Mouse (Mus musculus): Measurements from ENCODE around the gene Cep128. TPM values are rescaled to one million over a fixed set of nuclear protein-coding genes. Genes with fewer than 3 reads are reported as not detected.

Cep128 gene
- polyA plus RNA-seq, 1 experiment from 2014 or later: 12.6 TPM

GRCm38 (mm10) chr12:91149152-91149551 is 235.1 kb downstream of the Cep128 start:
- H3K9ac ChIP-seq: no peak overlapping the region
- WGBS: 73% methylated on average over 3 of the region's 3 CpGs

GRCm38 (mm10) chr12:91134740-91135517 is 249.3 kb downstream of the Cep128 start:
- Histone ChIP-seq H3K4me3 (ENCODE audit: low read depth, low read length) (no peak overlapping the region), H3K4me1 (ENCODE audit: insufficient read depth) (no peaks in the 10 kb centered on the region), H3K4me2 (no peak overlapping the region), H3K27me3 (ENCODE audit: insufficient read depth, low read length) (no peaks in the 10 kb centered on the region), H3K9ac (no peak overlapping the region), H3K36me3 (ENCODE audit: insufficient read depth) (no peaks in the 10 kb centered on the region), H3K9me3 (ENCODE audit: low read depth, low read length) (no peaks in the 10 kb centered on the region), H3K27ac (ENCODE audit: low read depth) (no peak overlapping the region)
- WGBS: 80% methylated on average over 8 of the region's 8 CpGs
- TF ChIP-seq CTCF (IDR thresholded peaks at IDR 0.05; ENCODE audit: low read depth): no peak
- ATAC-seq (ENCODE audit: insufficient read depth) (no peak), DNase-seq (peak; percentile 22)

More at GRCm38 (mm10) chr12:91149152-91149551, 235.1 kb downstream of the Cep128 start:
- Histone ChIP-seq H3K36me3 (ENCODE audit: insufficient read depth) (no peaks in the 10 kb centered on the region), H3K4me3 (ENCODE audit: low read depth, low read length) (no peak overlapping the region), H3K27me3 (ENCODE audit: insufficient read depth, low read length) (no peaks in the 10 kb centered on the region), H3K27ac (ENCODE audit: low read depth) (no peak overlapping the region), H3K9me3 (ENCODE audit: low read depth, low read length) (no peaks in the 10 kb centered on the region), H3K4me2 (no peak overlapping the region), H3K4me1 (ENCODE audit: insufficient read depth) (no peaks in the 10 kb centered on the region)
- TF ChIP-seq CTCF (IDR thresholded peaks at IDR 0.05; ENCODE audit: low read depth): no peak
- DNase-seq (peak; percentile 17), ATAC-seq (ENCODE audit: insufficient read depth) (no peak)

- Histone ChIP-seq H3K9ac (no peak overlapping the region), H3K4me3 (ENCODE audit: low read depth, low read length) (no peak overlapping the region), H3K4me2 (no peak overlapping the region), H3K9me3 (ENCODE audit: low read depth, low read length) (no peaks in the 10 kb centered on the region), H3K27me3 (ENCODE audit: insufficient read depth, low read length) (no peaks in the 10 kb centered on the region), H3K4me1 (ENCODE audit: insufficient read depth) (no peaks in the 10 kb centered on the region), H3K27ac (ENCODE audit: low read depth) (no peak overlapping the region), H3K36me3 (ENCODE audit: insufficient read depth) (no peaks in the 10 kb centered on the region)
- no peak for TF ChIP-seq CTCF (IDR thresholded peaks at IDR 0.05; ENCODE audit: low read depth)
- WGBS: 75% methylated on average over 3 of the region's 3 CpGs
- ATAC-seq (ENCODE audit: insufficient read depth) (no peak), DNase-seq (no peak)
Measured at GRCm38 (mm10) chr12:91115054-91115453, 269.2 kb downstream of the Cep128 start.

GRCm38 (mm10) chr12:91103316-91103715 is 280.9 kb downstream of the Cep128 start:
- 84% methylated on average over 4 of the region's 4 CpGs for WGBS
- H3K4me2 ChIP-seq: no peak overlapping the region
- TF ChIP-seq CTCF (IDR thresholded peaks at IDR 0.05; ENCODE audit: low read depth): no peak
- H3K4me1 ChIP-seq (ENCODE audit: insufficient read depth): no peaks in the 10 kb centered on the region
- no peak overlapping the region for H3K9ac ChIP-seq
- no peak overlapping the region for H3K27ac ChIP-seq (ENCODE audit: low read depth)
- no peaks in the 10 kb centered on the region for H3K36me3 ChIP-seq (ENCODE audit: insufficient read depth)
- no peaks in the 10 kb centered on the region for H3K27me3 ChIP-seq (ENCODE audit: insufficient read depth, low read length)
- H3K9me3 ChIP-seq (ENCODE audit: low read depth, low read length): no peaks in the 10 kb centered on the region
- ATAC-seq (ENCODE audit: insufficient read depth): peak; percentile 31; the same call in 1 of the 2 replicates
- H3K4me3 ChIP-seq (ENCODE audit: low read depth, low read length): no peak overlapping the region
- no peak for DNase-seq

GRCm38 (mm10) chr12:91097869-91098268 is 286.3 kb downstream of the Cep128 start:
- ATAC-seq (ENCODE audit: insufficient read depth) (no peak), DNase-seq (no peak)
- H3K4me2 ChIP-seq: no peak overlapping the region
- H3K4me1 ChIP-seq (ENCODE audit: insufficient read depth): no peaks in the 10 kb centered on the region
- H3K27me3 ChIP-seq (ENCODE audit: insufficient read depth, low read length): no peaks in the 10 kb centered on the region
- no peaks in the 10 kb centered on the region for H3K36me3 ChIP-seq (ENCODE audit: insufficient read depth)
- TF ChIP-seq CTCF (IDR thresholded peaks at IDR 0.05; ENCODE audit: low read depth): no peak
- no peak overlapping the region for H3K27ac ChIP-seq (ENCODE audit: low read depth)
- no peak overlapping the region for H3K9ac ChIP-seq
- no peak overlapping the region for H3K4me3 ChIP-seq (ENCODE audit: low read depth, low read length)
- H3K9me3 ChIP-seq (ENCODE audit: low read depth, low read length): no peaks in the 10 kb centered on the region
- WGBS: 80% methylated on average over 6 of the region's 6 CpGs

GRCm38 (mm10) chr12:91096197-91096596 is 288.0 kb downstream of the Cep128 start:
- no peak for TF ChIP-seq CTCF (IDR thresholded peaks at IDR 0.05; ENCODE audit: low read depth)
- Histone ChIP-seq H3K36me3 (ENCODE audit: insufficient read depth) (no peaks in the 10 kb centered on the region), H3K27ac (ENCODE audit: low read depth) (no peak overlapping the region), H3K9me3 (ENCODE audit: low read depth, low read length) (no peaks in the 10 kb centered on the region), H3K4me1 (ENCODE audit: insufficient read depth) (no peaks in the 10 kb centered on the region), H3K4me2 (no peak overlapping the region), H3K9ac (no peak overlapping the region), H3K4me3 (ENCODE audit: low read depth, low read length) (no peak overlapping the region), H3K27me3 (ENCODE audit: insufficient read depth, low read length) (no peaks in the 10 kb centered on the region)
- no peak for ATAC-seq (ENCODE audit: insufficient read depth)
- WGBS: 84% methylated on average over 6 of the region's 6 CpGs
- no peak for DNase-seq

- Histone ChIP-seq H3K36me3 (ENCODE audit: insufficient read depth) (no peaks in the 10 kb centered on the region), H3K27ac (ENCODE audit: low read depth) (no peak overlapping the region), H3K9ac (no peak overlapping the region), H3K4me2 (no peak overlapping the region), H3K4me1 (ENCODE audit: insufficient read depth) (no peaks in the 10 kb centered on the region), H3K4me3 (ENCODE audit: low read depth, low read length) (no peak overlapping the region), H3K9me3 (ENCODE audit: low read depth, low read length) (no peaks in the 10 kb centered on the region), H3K27me3 (ENCODE audit: insufficient read depth, low read length) (no peaks in the 10 kb centered on the region)
- no peak for ATAC-seq (ENCODE audit: insufficient read depth)
- DNase-seq: no peak
- TF ChIP-seq CTCF (IDR thresholded peaks at IDR 0.05; ENCODE audit: low read depth): peak; percentile 27; the same call in 1 of the 2 replicates
- WGBS: 75% methylated on average over 4 of the region's 4 CpGs
Measured at GRCm38 (mm10) chr12:91088271-91088670, 295.9 kb downstream of the Cep128 start.
